Mouse (Mus musculus): ENCODE results near the gene Dusp13. TPM values are rescaled to one million over a fixed set of nuclear protein-coding genes. Genes with fewer than 3 reads are reported as not detected.
A peak's percentile ranks its signal among the peaks of the same experiment; 100 is the strongest.

The Dusp13 gene
- total RNA-seq (2021) = under 1 TPM in 1 of 2 experiments, not detected in 1; 0.39 TPM

GRCm38 (mm10) chr14:21750881-21751542 lies at the start of gene Dusp13:
TSS of gene Dusp13 (minus strand) at chr14:21751181.
- intact Hi-C loops (cut with DNase I) = loop anchor here (5.0 kb wide), 2 partner anchors 81 to 96 kb away; partner anchors contain the start of gene Comtd1
- peak; percentile 69 to 79 for DNase-seq (ENCODE audit: extremely low spot score in 1 of 2, low spot score in 2 of 2)

- no peak for DNase-seq (ENCODE audit: extremely low spot score in 1 of 2, low spot score in 2 of 2)
- intact Hi-C loops (cut with DNase I) = no loop called here
Measured at GRCm38 (mm10) chr14:21800641-21801040, 49.7 kb upstream of the Dusp13 start.

- intact Hi-C loops (cut with DNase I) = no loop called here
- no peak for DNase-seq (ENCODE audit: extremely low spot score in 1 of 2, low spot score in 2 of 2)
Measured at GRCm38 (mm10) chr14:21792250-21792649, 41.3 kb upstream of the Dusp13 start.

GRCm38 (mm10) chr14:21791722-21792121 lies 40.7 kb upstream of the Dusp13 start:
- intact Hi-C loops (cut with DNase I) = no loop called here
- no peak for DNase-seq (ENCODE audit: extremely low spot score in 1 of 2, low spot score in 2 of 2)

- intact Hi-C loops (cut with DNase I) = no loop called here
- DNase-seq (ENCODE audit: extremely low spot score in 1 of 2, low spot score in 2 of 2) = no peak
Measured at GRCm38 (mm10) chr14:21790585-21791251, 39.7 kb upstream of the Dusp13 start.

GRCm38 (mm10) chr14:21788121-21788520 lies 37.1 kb upstream of the Dusp13 start:
- DNase-seq (ENCODE audit: extremely low spot score in 1 of 2, low spot score in 2 of 2) = no peak
- intact Hi-C loops (cut with DNase I) = no loop called here

- no peak for DNase-seq (ENCODE audit: extremely low spot score in 1 of 2, low spot score in 2 of 2)
- intact Hi-C loops (cut with DNase I) = no loop called here
Measured at GRCm38 (mm10) chr14:21787374-21787773, 36.4 kb upstream of the Dusp13 start.

- intact Hi-C loops (cut with DNase I) = no loop called here
Measured at GRCm38 (mm10) chr14:21786500-21786899, 35.5 kb upstream of the Dusp13 start.

GRCm38 (mm10) chr14:21776201-21776600 lies 25.2 kb upstream of the Dusp13 start:
- no peak for DNase-seq (ENCODE audit: extremely low spot score in 1 of 2, low spot score in 2 of 2)
- intact Hi-C loops (cut with DNase I) = no loop called here

More at GRCm38 (mm10) chr14:21786500-21786899, 35.5 kb upstream of the Dusp13 start:
- no peak for DNase-seq (ENCODE audit: extremely low spot score in 1 of 2, low spot score in 2 of 2)

- intact Hi-C loops (cut with DNase I) = no loop called here
- DNase-seq (ENCODE audit: extremely low spot score in 1 of 2, low spot score in 2 of 2) = no peak
Measured at GRCm38 (mm10) chr14:21773946-21774345, 23.0 kb upstream of the Dusp13 start.

GRCm38 (mm10) chr14:21772506-21773281 lies 21.7 kb upstream of the Dusp13 start:
- intact Hi-C loops (cut with DNase I) = no loop called here
- DNase-seq (ENCODE audit: extremely low spot score in 1 of 2, low spot score in 2 of 2) = no peak

- intact Hi-C loops (cut with DNase I) = no loop called here
- DNase-seq (ENCODE audit: extremely low spot score in 1 of 2, low spot score in 2 of 2) = no peak
Measured at GRCm38 (mm10) chr14:21766398-21766958, 15.5 kb upstream of the Dusp13 start.

GRCm38 (mm10) chr14:21765754-21766397 lies 14.9 kb upstream of the Dusp13 start:
- intact Hi-C loops (cut with DNase I) = no loop called here
- DNase-seq (ENCODE audit: extremely low spot score in 1 of 2, low spot score in 2 of 2) = no peak

GRCm38 (mm10) chr14:21764646-21765045 lies 13.7 kb upstream of the Dusp13 start:
- intact Hi-C loops (cut with DNase I) = no loop called here
- DNase-seq (ENCODE audit: extremely low spot score in 1 of 2, low spot score in 2 of 2) = no peak

- intact Hi-C loops (cut with DNase I) = no loop called here
- no peak for DNase-seq (ENCODE audit: extremely low spot score in 1 of 2, low spot score in 2 of 2)
Measured at GRCm38 (mm10) chr14:21763736-21764135, 12.8 kb upstream of the Dusp13 start.

- no peak for DNase-seq (ENCODE audit: extremely low spot score in 1 of 2, low spot score in 2 of 2)
- intact Hi-C loops (cut with DNase I) = no loop called here
Measured at GRCm38 (mm10) chr14:21761560-21761959, 10.6 kb upstream of the Dusp13 start.

- DNase-seq (ENCODE audit: extremely low spot score in 1 of 2, low spot score in 2 of 2) = no peak
- intact Hi-C loops (cut with DNase I) = loop anchor here (5.0 kb wide), 2 partner anchors 79 to 94 kb away; partner anchors contain the start of gene Comtd1
Measured at GRCm38 (mm10) chr14:21753367-21753766, 2.4 kb upstream of the Dusp13 start.

GRCm38 (mm10) chr14:21752411-21752810 lies 1.4 kb upstream of the Dusp13 start:
- no peak for DNase-seq (ENCODE audit: extremely low spot score in 1 of 2, low spot score in 2 of 2)
- intact Hi-C loops (cut with DNase I) = loop anchor here (5.0 kb wide), 2 partner anchors 80 to 95 kb away; partner anchors contain the start of gene Comtd1
